Mouse (Mus musculus): ENCODE measurements around the gene Bclaf3. TPM values are rescaled to one million over a fixed set of nuclear protein-coding genes. Genes with fewer than 3 reads are reported as not detected.
"Not testable (repeated sequence)": the region's sequence is repeated elsewhere in the genome, so short reads cannot be mapped to it uniquely, and the experiment has no call there.

Bclaf3 gene
- polyA plus RNA-seq (2016; fragmentation: Nextera tagmentation; extraction: Ambion mirVana), result 16.6 and 20.8 TPM in 2 replicates

- peaks cover 69% of the 10 kb centered on the region for H3K27me3 ChIP-seq (ENCODE audit: low read depth, poor library complexity, severe bottlenecking)
Observed at GRCm38 (mm10) chrX:159526388-159526787, at the start of gene Bclaf3. Gene Bclaf3 (plus strand): TSS chrX:159526688.

GRCm38 (mm10) chrX:159478243-159478940 is 48.1 kb upstream of the Bclaf3 start:
- H3K36me3 ChIP-seq; H3K4me1 ChIP-seq; H3K4me3 ChIP-seq; H3K27ac ChIP-seq; H3K9me3 ChIP-seq (replicated peaks); DNase-seq (ENCODE audit: low spot score): not testable (repeated sequence)
- peaks cover 53% of the 10 kb centered on the region for H3K27me3 ChIP-seq (ENCODE audit: low read depth, poor library complexity, severe bottlenecking)
- 86% methylated on average over 4 of the region's 4 CpGs for WGBS

More at GRCm38 (mm10) chrX:159526388-159526787, at the start of gene Bclaf3:
- Histone ChIP-seq H3K4me3 (no peak within 1 kb of the TSS), H3K4me1 (no peaks in the 10 kb centered on the region), H3K27ac (no peak within 1 kb of the TSS), H3K9me3 (replicated peaks) (no peaks in the 10 kb centered on the region), H3K36me3 (no peaks in the 10 kb centered on the region)
- no peak for DNase-seq (ENCODE audit: low spot score)
- WGBS, result 78% methylated on average over 6 of the region's 6 CpGs

- 72% methylated on average over 1 of the region's 1 CpGs for WGBS
- peaks cover 68% of the 10 kb centered on the region for H3K27me3 ChIP-seq (ENCODE audit: low read depth, poor library complexity, severe bottlenecking)
- no peak for DNase-seq (ENCODE audit: low spot score)
- no peaks in the 10 kb centered on the region for H3K36me3 ChIP-seq
- H3K9me3 ChIP-seq (replicated peaks), result no peaks in the 10 kb centered on the region
- H3K4me1 ChIP-seq, result no peaks in the 10 kb centered on the region
- H3K4me3 ChIP-seq, result no peak overlapping the region
- H3K27ac ChIP-seq, result no peak overlapping the region
Observed at GRCm38 (mm10) chrX:159484247-159484646, 42.2 kb upstream of the Bclaf3 start.

GRCm38 (mm10) chrX:159503181-159503580 is 23.3 kb upstream of the Bclaf3 start:
- Histone ChIP-seq H3K27ac (no peak overlapping the region), H3K27me3 (ENCODE audit: low read depth, poor library complexity, severe bottlenecking) (peaks cover 61% of the 10 kb centered on the region), H3K4me1 (no peaks in the 10 kb centered on the region), H3K36me3 (no peaks in the 10 kb centered on the region), H3K4me3 (no peak overlapping the region), H3K9me3 (replicated peaks) (no peaks in the 10 kb centered on the region)
- 52% methylated on average over 2 of the region's 2 CpGs for WGBS
- no peak for DNase-seq (ENCODE audit: low spot score)

DNA sequence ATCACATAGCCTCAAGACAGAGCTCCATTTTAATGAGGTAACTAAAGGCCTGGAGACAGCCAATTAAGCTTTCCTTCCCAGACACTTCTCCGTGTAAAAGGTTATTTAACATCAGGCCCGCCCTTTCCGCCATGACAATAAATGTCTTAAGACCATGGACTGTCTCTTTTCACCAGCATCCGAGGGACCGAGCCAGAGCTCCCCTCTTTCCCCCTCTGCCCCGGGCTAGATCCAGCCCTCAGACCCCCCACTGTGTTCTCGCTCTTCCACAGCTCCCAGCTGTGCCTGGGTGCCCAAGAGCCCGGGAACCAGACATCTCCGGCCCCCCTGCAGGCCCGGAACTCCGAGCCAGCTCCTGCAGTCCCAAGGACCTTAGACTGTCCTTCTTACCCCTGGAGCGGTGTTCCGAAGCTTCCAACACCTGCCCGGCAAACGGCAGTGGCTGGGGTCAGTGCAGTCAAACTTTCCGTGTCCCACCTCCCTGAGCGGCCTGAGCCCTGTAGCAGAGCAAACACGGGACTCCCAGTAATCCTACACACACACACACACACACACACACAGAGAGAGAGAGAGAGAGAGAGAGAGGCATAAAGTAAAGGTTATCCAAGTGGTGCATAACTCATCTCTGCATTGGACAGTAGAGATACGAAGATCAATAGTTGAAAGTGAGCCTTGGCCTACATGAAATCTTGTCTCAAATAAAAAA is 18.0 kb upstream of the Bclaf3 start:
- Histone ChIP-seq H3K9me3 (replicated peaks) (no peaks in the 10 kb centered on the region), H3K4me1 (no peaks in the 10 kb centered on the region), H3K4me3 (no peak overlapping the region), H3K36me3 (no peaks in the 10 kb centered on the region), H3K27me3 (ENCODE audit: low read depth, poor library complexity, severe bottlenecking) (peaks cover 75% of the 10 kb centered on the region), H3K27ac (no peak overlapping the region)
- WGBS, result 64% methylated on average over 19 of the region's 19 CpGs
- no peak for DNase-seq (ENCODE audit: low spot score)

- Histone ChIP-seq H3K4me1 (no peaks in the 10 kb centered on the region), H3K27me3 (ENCODE audit: low read depth, poor library complexity, severe bottlenecking) (peaks cover 76% of the 10 kb centered on the region), H3K4me3 (no peak overlapping the region), H3K27ac (no peak overlapping the region), H3K36me3 (no peaks in the 10 kb centered on the region), H3K9me3 (replicated peaks) (no peaks in the 10 kb centered on the region)
- DNase-seq (ENCODE audit: low spot score), result no peak
- 87% methylated on average over 4 of the region's 4 CpGs for WGBS
Observed at GRCm38 (mm10) chrX:159509042-159509441, 17.4 kb upstream of the Bclaf3 start.

DNA sequence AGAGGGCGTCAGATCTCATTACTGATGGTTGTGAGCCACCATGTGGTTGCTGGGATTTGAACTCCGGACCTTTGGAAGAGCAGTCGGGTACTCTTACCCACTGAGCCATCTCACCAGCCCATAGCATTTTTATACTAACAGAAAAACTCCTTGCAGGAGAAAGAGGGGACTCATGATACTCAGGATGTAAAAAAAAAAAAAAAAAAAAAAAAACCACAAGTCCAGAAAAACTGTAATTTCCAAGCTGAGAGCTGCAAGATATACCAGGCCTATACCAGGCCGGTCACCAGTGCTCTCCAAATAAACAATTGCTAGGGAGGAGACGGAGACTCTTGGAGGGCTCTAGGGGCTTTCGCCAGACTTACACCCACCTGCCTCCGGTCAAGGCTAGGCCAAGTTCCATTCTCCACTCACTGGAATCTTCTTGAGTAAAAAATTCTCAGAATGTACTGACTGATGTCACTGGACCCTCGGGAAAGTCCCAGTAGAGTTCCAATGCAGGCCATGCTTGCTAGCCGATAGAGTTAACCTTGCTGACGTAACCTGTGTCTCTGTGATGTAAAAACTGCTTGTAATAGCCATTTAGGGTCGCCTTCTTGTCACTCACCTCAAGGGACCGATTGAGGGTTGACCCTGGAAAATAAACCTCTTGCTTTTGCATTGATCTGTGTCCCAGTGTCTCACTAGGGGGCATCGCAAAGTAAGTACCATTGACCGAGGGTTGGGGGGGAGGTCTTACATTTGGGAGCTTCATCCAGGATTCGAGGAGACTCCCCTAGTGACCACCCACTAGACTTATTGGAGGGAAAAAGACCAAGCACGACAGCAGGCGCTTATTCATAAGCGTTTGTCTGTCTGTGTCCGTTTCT is 16.4 kb upstream of the Bclaf3 start:
- H3K36me3 ChIP-seq, result no peaks in the 10 kb centered on the region
- H3K9me3 ChIP-seq (replicated peaks), result no peaks in the 10 kb centered on the region
- no peaks in the 10 kb centered on the region for H3K4me1 ChIP-seq
- no peak overlapping the region for H3K27ac ChIP-seq
- H3K4me3 ChIP-seq, result no peak overlapping the region
- no peak for DNase-seq (ENCODE audit: low spot score)
- peaks cover 74% of the 10 kb centered on the region for H3K27me3 ChIP-seq (ENCODE audit: low read depth, poor library complexity, severe bottlenecking)
- WGBS, result 83% methylated on average over 19 of the region's 19 CpGs

DNA sequence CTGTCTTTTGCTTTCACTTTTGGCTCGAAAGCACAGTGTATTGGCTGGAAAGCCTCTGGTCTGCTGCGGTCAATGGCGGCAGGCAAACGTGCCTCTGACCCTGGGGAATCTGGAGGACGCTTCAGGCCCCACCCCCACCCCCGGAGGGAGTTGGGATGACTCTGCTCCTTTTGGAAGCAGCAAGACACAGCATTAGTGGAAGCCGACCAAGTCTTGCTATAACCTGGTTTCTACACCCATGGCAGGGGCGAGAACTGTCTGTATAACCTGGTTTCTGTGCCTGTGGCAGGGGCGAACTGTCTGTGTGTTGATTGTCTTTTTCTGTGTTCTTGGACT is 15.8 kb upstream of the Bclaf3 start:
- Histone ChIP-seq H3K4me3 (no peak overlapping the region), H3K4me1 (no peaks in the 10 kb centered on the region), H3K36me3 (no peaks in the 10 kb centered on the region), H3K27ac (no peak overlapping the region), H3K27me3 (ENCODE audit: low read depth, poor library complexity, severe bottlenecking) (peaks cover 68% of the 10 kb centered on the region), H3K9me3 (replicated peaks) (no peaks in the 10 kb centered on the region)
- no peak for DNase-seq (ENCODE audit: low spot score)
- WGBS, result 78% methylated on average over 9 of the region's 9 CpGs

- Histone ChIP-seq H3K4me1 (no peaks in the 10 kb centered on the region), H3K4me3 (no peak overlapping the region), H3K27ac (no peak overlapping the region), H3K9me3 (replicated peaks) (no peaks in the 10 kb centered on the region), H3K36me3 (no peaks in the 10 kb centered on the region), H3K27me3 (ENCODE audit: low read depth, poor library complexity, severe bottlenecking) (peaks cover 72% of the 10 kb centered on the region)
- WGBS, result 92% methylated on average over 6 of the region's 6 CpGs
- DNase-seq (ENCODE audit: low spot score), result no peak
Observed at GRCm38 (mm10) chrX:159515599-159515998, 10.9 kb upstream of the Bclaf3 start.

- 75% methylated on average over 3 of the region's 3 CpGs for WGBS
- Histone ChIP-seq H3K36me3 (no peaks in the 10 kb centered on the region), H3K4me1 (no peaks in the 10 kb centered on the region), H3K4me3 (no peak overlapping the region), H3K27ac (no peak overlapping the region), H3K27me3 (ENCODE audit: low read depth, poor library complexity, severe bottlenecking) (peaks cover 72% of the 10 kb centered on the region), H3K9me3 (replicated peaks) (no peaks in the 10 kb centered on the region)
- no peak for DNase-seq (ENCODE audit: low spot score)
Observed at GRCm38 (mm10) chrX:159521780-159522179, 4.7 kb upstream of the Bclaf3 start.

GRCm38 (mm10) chrX:159522651-159523050 is 3.8 kb upstream of the Bclaf3 start:
- 81% methylated on average over 4 of the region's 4 CpGs for WGBS
- DNase-seq (ENCODE audit: low spot score), result no peak
- Histone ChIP-seq H3K36me3 (no peaks in the 10 kb centered on the region), H3K27me3 (ENCODE audit: low read depth, poor library complexity, severe bottlenecking) (peaks cover 81% of the 10 kb centered on the region), H3K27ac (no peak overlapping the region), H3K9me3 (replicated peaks) (no peaks in the 10 kb centered on the region), H3K4me3 (no peak overlapping the region), H3K4me1 (no peaks in the 10 kb centered on the region)

GRCm38 (mm10) chrX:159532427-159532810 is 5.9 kb downstream of the Bclaf3 start:
- Histone ChIP-seq H3K27me3 (ENCODE audit: low read depth, poor library complexity, severe bottlenecking) (peaks cover 65% of the 10 kb centered on the region), H3K9me3 (replicated peaks) (no peaks in the 10 kb centered on the region), H3K36me3 (no peaks in the 10 kb centered on the region), H3K4me1 (0 out of 2 replicates have a peak, but pooled peaks cover 2% of the 10 kb centered on the region), H3K27ac (peak overlapping the region; percentile 86), H3K4me3 (peak overlapping the region; percentile 67)
- DNase-seq (ENCODE audit: low spot score), result peak; percentile 95
- WGBS, result 9% methylated on average over 31 of the region's 38 CpGs
